Mouse (Mus musculus): ENCODE results near the gene Ophn1. TPM values are rescaled to one million over a fixed set of nuclear protein-coding genes. Genes with fewer than 3 reads are reported as not detected.
A peak's percentile ranks its signal among the peaks of the same experiment; 100 is the strongest.

Gene Ophn1
- polyA plus RNA-seq (2015; fragmentation: Nextera tagmentation; extraction: Ambion mirVana), result 44.0 and 45.8 TPM in 2 replicates

DNA sequence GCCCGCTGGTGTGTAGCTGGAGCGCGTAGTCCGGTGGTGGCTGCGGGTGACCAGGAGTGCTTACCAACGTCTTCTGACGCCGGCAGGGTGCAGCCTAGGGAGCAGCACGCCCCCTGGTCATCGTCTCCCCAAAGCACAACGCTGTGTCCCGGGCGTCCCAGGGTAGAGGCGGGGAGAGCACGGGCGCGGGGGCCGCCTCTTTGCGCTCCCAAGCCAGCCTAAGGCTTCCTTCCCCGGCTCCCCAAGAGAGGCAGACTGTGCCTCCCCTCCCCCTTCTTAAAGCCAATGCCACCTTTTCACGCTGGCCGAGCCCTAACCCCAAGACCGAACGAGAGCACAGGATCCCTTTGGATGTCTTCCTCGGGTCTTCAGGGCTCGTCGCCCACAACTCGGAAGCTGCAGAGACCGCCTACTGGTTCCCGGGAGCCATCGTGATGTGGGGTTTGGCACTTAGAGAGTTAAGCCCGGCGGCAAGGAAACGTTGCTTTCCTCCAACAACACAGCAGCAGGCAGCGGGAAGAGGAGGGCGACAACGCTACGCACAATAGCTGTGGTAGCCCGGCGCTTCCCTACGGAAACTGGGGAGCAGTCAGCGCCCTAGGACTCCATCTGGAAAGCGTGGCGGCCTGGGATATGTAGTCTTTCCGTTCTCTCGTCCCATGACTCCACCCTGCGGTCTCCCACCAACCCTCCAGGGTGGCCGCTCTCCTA, at the start of gene Ophn1:
TSS of gene Ophn1 (minus strand) at position 620 of the 711 bp plus-strand sequence.
- peak within 1 kb of the TSS; percentile 59 for H3K4me2 ChIP-seq
- H3K27me3 ChIP-seq, result 0 out of 2 replicates have a peak, but pooled peaks cover 5% of the 10 kb centered on the region
- H3K9ac ChIP-seq, result peak within 1 kb of the TSS; percentile 75
- ATAC-seq (ENCODE audit: low FRiP score), result peak; percentile 96
- peak within 1 kb of the TSS; percentile 90 for H3K27ac ChIP-seq
- H3K36me3 ChIP-seq, result no peaks in the 10 kb centered on the region
- peaks cover 18% of the 10 kb centered on the region for H3K4me1 ChIP-seq (replicated peaks)
- no peaks in the 10 kb centered on the region for H3K9me3 ChIP-seq
- peak within 1 kb of the TSS; percentile 55 for H3K4me3 ChIP-seq
- WGBS, result 17% methylated on average over 48 of the region's 48 CpGs

DNA sequence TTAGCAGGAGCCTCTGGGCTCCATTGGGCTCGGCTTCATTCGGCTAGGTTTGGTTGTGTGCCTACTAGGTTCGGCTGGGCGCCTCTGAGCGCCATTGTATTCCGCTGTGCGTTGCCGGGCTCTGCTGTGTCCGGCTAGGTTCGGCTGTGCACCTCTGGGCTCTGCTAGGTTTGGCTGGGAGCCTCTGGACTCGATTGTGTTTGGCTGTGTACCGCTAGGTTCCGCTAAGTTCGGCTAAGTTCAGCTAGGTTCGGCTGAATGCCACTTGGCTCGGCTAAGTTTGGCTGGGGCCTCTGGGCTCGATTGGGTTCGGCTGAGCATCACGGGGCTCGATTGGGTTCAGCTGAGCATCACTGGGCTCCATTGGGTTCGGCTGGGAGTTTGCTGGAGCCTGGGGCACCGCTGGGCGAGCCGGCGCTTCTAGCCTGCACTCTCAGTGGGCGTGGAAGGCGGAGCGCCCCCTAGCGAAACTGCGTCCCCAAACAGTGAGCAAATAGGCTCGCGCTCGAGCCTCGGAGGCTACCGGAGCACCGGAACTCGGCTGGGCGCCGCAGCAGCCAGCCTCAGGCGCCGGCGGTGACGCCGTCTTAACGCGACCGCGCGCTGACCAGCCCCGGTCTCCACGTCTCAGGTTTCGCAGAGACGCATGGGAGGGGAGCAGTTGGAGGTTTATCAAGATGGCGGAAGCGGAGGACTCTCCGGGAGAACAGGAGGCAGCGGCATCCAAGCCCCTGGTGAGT, 46.9 kb upstream of the Ophn1 start:
- H3K4me3 ChIP-seq, result peak overlapping the region; percentile 61
- ATAC-seq (ENCODE audit: low FRiP score), result peak; percentile 87
- 0 out of 2 replicates have a peak, but pooled peaks cover 5% of the 10 kb centered on the region for H3K36me3 ChIP-seq
- H3K9ac ChIP-seq, result peak overlapping the region; percentile 77
- 23% methylated on average over 57 of the region's 57 CpGs for WGBS
- H3K4me1 ChIP-seq (replicated peaks), result peaks cover 10% of the 10 kb centered on the region
- H3K4me2 ChIP-seq, result peak overlapping the region; percentile 58
- no peaks in the 10 kb centered on the region for H3K9me3 ChIP-seq
- H3K27me3 ChIP-seq, result no peaks in the 10 kb centered on the region
- peak overlapping the region; percentile 94 for H3K27ac ChIP-seq

DNA sequence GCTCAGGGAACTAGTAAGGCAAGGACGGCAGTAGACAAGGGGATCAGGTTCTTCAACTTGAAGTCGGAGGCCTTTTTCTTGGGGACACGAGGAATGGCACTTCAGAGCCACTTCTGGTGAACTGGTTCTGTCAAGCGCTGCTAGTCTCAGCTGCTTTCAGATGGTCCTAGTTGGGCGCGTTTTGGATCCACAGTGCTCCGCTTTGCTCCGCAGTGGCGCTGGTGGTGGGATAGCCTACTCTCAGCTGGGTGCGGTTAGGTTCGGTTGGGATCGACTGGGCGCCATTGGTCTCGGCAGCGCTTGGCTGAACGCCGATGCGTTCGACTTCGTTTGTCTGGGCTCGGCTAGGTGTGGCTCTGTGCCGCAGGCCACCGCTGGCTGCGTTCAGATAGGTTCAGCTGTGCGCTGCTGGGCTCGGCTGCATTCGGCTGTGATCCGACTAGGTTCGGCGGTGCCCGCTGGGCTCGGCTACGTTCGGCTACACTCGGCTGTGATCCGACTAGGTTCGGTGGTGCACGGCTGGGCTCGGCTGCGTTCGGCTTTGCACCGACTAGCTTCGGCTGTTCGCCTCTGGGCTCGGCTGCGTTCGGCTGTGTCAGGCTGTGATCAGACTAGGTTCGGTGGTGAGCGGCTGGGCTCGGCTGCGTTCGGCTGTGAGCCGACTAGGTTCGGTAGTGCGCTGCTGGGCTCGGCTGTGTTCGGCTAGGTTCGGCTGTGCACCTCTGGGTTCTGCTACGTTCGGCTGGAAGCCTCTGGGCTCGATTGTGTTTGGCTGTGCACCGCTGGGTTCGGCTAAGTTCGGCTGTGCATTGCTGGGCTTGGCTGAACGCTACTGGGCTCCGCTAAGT, 46.1 kb upstream of the Ophn1 start:
- Histone ChIP-seq H3K4me2 (peak overlapping the region; percentile 52), H3K9me3 (no peaks in the 10 kb centered on the region), H3K4me3 (peak overlapping the region; percentile 61), H3K9ac (peak overlapping the region; percentile 77), H3K4me1 (replicated peaks) (peaks cover 10% of the 10 kb centered on the region), H3K27ac (peak overlapping the region; percentile 94), H3K36me3 (0 out of 2 replicates have a peak, but pooled peaks cover under 1% of the 10 kb centered on the region), H3K27me3 (no peaks in the 10 kb centered on the region)
- 19% methylated on average over 65 of the region's 66 CpGs for WGBS
- ATAC-seq (ENCODE audit: low FRiP score), result peak; percentile 97

DNA sequence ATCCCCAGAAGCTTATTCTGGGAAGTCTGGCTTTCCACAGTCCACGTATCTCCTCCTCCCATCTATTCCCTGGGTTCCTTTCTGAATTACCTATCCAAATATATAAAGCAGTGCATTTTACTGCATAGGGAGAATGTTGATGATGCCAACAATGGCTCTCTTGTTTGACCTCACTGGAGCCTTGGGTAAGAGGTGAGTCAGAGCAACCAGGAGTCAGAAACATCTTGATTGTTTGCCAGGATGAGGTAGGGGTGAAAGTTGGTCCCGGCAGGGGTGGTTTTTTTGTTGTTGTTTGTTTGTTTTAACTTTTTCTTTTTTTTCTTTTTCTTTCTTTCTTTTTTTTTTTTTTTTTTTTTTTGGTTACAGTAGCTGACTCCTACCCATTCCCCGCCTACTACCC, 45.3 kb upstream of the Ophn1 start, which contains the start of gene Yipf6:
TSS of gene Yipf6 (plus strand) at position 216 of the 400 bp plus-strand sequence.
- no peak for ATAC-seq (ENCODE audit: low FRiP score)

DNA sequence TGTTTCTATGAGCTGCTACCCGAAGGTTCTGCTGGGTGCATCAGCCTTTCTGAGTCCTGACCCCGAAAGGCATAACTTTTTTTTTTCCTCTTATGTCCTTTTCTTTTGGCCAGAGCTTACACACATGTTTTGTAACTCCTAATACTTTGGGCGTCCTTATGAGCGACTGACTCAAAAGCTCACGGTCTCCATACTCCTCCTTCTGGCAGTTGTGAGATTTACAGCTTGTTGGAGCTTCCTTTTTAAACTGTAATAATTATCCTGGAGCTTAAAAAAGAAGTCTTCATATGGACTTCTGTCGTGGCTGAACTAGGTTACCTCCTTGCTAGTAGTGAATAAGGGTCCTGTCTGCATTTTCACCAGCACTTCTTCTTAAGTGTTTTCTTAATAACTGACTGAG, 28.6 kb upstream of the Ophn1 start:
- no peak overlapping the region for H3K4me3 ChIP-seq
- WGBS, result 25% methylated on average over 6 of the region's 6 CpGs
- no peak for ATAC-seq (ENCODE audit: low FRiP score)
- no peaks in the 10 kb centered on the region for H3K4me1 ChIP-seq (replicated peaks)
- H3K9ac ChIP-seq, result no peak overlapping the region
- H3K36me3 ChIP-seq, result no peaks in the 10 kb centered on the region
- no peak overlapping the region for H3K27ac ChIP-seq
- no peaks in the 10 kb centered on the region for H3K9me3 ChIP-seq
- H3K4me2 ChIP-seq, result no peak overlapping the region
- H3K27me3 ChIP-seq, result no peaks in the 10 kb centered on the region

More for the DNA sequence above, 45.3 kb upstream of the Ophn1 start, which contains the start of gene Yipf6:
- 77% methylated on average over 3 of the region's 3 CpGs for WGBS
- Histone ChIP-seq H3K4me3 (peak within 1 kb of the TSS; percentile 61), H3K9ac (peak within 1 kb of the TSS; percentile 77), H3K27me3 (no peaks in the 10 kb centered on the region), H3K4me2 (peak within 1 kb of the TSS; percentile 52), H3K27ac (peak within 1 kb of the TSS; percentile 94), H3K4me1 (replicated peaks) (peaks cover 10% of the 10 kb centered on the region), H3K9me3 (no peaks in the 10 kb centered on the region), H3K36me3 (no peaks in the 10 kb centered on the region)

DNA sequence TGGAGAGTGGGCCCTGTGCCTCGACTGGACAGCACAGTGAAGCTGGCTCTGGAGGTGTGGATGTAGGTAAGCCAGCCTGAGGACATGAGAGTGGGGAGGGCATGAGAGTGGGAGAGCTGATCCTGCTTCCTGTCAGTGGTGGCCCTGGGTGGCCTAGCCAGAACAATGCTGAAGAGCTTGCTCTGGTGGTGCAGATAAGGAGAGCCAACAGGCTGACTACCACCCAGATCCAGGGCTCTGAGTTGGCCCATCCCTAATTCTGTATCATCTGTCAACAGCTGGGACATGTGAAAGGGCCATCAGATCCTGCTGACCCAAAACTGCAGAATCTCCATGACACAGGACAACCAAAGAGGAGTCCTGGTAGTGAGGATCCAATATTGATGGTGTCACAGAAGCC, 18.1 kb upstream of the Ophn1 start:
- no peak overlapping the region for H3K27ac ChIP-seq
- no peak overlapping the region for H3K4me3 ChIP-seq
- no peak overlapping the region for H3K4me2 ChIP-seq
- H3K27me3 ChIP-seq, result no peaks in the 10 kb centered on the region
- WGBS, result 78% methylated on average over 1 of the region's 1 CpGs
- no peaks in the 10 kb centered on the region for H3K9me3 ChIP-seq
- no peak overlapping the region for H3K9ac ChIP-seq
- no peak for ATAC-seq (ENCODE audit: low FRiP score)
- no peaks in the 10 kb centered on the region for H3K36me3 ChIP-seq
- no peaks in the 10 kb centered on the region for H3K4me1 ChIP-seq (replicated peaks)

DNA sequence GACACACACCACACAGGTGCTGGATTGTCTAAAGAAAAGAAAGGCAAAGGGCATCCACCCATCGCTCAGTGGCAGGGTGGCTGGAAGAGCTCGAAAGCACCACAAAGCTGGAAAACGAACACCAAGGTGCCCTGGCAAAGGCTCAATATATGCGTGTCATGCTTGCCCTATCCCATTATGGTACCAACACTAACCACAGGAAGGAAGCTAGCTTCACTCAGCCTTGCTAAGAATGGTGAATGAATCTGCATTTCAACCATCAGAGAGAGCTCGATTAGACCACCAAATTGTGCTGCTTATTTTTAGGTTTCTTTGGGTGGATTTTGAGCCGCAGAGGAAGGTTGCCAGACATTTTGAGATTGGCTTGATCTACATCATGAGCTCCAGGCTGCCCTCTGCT, 13.4 kb upstream of the Ophn1 start:
- Histone ChIP-seq H3K36me3 (no peaks in the 10 kb centered on the region), H3K4me2 (no peak overlapping the region), H3K9ac (no peak overlapping the region), H3K27ac (no peak overlapping the region), H3K9me3 (no peaks in the 10 kb centered on the region), H3K4me3 (no peak overlapping the region), H3K4me1 (replicated peaks) (no peaks in the 10 kb centered on the region), H3K27me3 (no peaks in the 10 kb centered on the region)
- 88% methylated on average over 6 of the region's 6 CpGs for WGBS
- ATAC-seq (ENCODE audit: low FRiP score), result no peak

DNA sequence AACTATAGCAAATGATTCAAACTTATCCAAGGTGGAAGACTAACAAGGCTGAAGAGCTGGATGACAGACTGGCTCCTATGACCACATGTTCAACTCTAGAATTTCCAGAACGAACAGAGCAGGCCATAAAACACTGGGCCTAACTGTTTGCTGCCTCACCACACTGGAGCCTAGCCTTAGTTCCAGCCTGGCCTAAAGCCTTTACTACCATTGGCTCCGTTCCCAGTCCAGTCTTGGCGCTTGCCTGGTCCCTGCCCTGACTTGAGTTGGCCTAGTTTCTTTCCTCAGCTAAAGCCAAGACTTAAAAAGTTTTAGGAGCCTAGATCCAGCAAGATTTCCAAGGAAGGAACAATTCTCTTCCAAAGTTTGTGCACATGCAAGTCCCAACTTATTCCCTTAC, 7.5 kb upstream of the Ophn1 start:
- WGBS, result 81% methylated on average over 3 of the region's 3 CpGs
- Histone ChIP-seq H3K27ac (no peak overlapping the region), H3K9me3 (no peaks in the 10 kb centered on the region), H3K4me2 (no peak overlapping the region), H3K9ac (no peak overlapping the region), H3K36me3 (no peaks in the 10 kb centered on the region), H3K4me1 (replicated peaks) (no peaks in the 10 kb centered on the region), H3K27me3 (no peaks in the 10 kb centered on the region), H3K4me3 (no peak overlapping the region)
- no peak for ATAC-seq (ENCODE audit: low FRiP score)

DNA sequence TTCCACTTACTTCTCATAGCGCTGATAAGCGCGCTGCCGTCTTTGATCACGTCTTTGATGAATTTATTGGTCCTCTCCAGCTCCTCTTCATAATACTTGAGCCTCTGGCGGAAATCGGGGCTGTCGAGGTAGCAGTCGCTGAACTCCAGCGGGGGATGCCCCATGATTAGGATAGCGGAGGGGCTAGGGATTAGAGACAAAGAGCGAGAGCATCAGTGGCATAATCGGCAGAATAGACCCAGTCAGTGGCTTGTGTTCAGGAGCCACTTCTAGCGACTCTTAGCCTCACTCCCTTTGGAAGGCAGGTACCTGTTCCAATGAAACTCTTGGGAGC, 786 bp downstream of the Ophn1 start:
- Histone ChIP-seq H3K27ac (peak overlapping the region; percentile 90), H3K36me3 (no peaks in the 10 kb centered on the region), H3K27me3 (0 out of 2 replicates have a peak, but pooled peaks cover 5% of the 10 kb centered on the region), H3K4me2 (peak overlapping the region; percentile 59), H3K4me1 (replicated peaks) (peaks cover 18% of the 10 kb centered on the region), H3K9me3 (no peaks in the 10 kb centered on the region), H3K9ac (peak overlapping the region; percentile 75), H3K4me3 (peak overlapping the region; percentile 55)
- 12% methylated on average over 14 of the region's 14 CpGs for WGBS
- peak; percentile 49; the same call in 1 of the 2 replicates for ATAC-seq (ENCODE audit: low FRiP score)

DNA sequence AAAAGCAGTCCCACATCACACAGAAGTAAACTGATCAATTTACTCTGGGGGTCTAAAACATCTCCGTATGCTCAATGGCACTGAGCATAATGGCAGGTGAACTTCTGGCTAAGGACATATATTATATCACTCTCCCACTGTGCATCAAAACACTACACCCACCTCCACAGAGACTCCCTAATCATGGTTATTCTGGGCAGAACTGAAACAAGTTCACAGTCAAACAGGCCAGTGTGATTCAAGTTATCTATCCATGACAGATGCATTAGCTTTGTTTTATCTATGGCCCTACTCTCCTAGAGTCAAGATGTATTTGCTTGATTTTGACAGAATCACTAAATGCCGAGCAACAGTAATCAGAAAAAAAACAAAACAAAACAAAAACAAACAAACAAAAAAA, 8.8 kb downstream of the Ophn1 start:
- no peak overlapping the region for H3K4me3 ChIP-seq
- no peaks in the 10 kb centered on the region for H3K36me3 ChIP-seq
- no peak overlapping the region for H3K27ac ChIP-seq
- no peak overlapping the region for H3K4me2 ChIP-seq
- H3K9ac ChIP-seq, result no peak overlapping the region
- no peaks in the 10 kb centered on the region for H3K9me3 ChIP-seq
- no peaks in the 10 kb centered on the region for H3K27me3 ChIP-seq
- no peaks in the 10 kb centered on the region for H3K4me1 ChIP-seq (replicated peaks)
- ATAC-seq (ENCODE audit: low FRiP score), result no peak
- 89% methylated on average over 2 of the region's 2 CpGs for WGBS

DNA sequence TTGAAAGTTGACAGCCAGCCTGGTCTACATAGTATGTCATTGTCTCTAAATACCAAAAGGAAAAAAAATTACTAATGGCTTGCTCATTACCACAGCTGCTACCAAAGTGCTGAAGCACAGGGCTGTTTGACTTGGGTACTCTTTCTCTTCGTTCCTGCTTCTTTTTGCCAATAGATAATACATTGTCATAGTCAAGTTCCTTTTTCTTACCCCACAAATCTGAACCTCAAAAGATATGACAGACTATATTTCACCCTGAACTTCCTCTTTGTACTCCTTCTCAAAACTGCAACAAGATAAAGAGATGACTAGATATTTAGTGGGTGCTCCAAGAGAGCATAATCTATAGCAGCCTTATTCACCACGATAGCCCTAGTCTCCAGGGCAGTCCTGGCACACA, 9.7 kb downstream of the Ophn1 start:
- Histone ChIP-seq H3K4me1 (replicated peaks) (no peaks in the 10 kb centered on the region), H3K36me3 (no peaks in the 10 kb centered on the region), H3K27ac (no peak overlapping the region), H3K27me3 (no peaks in the 10 kb centered on the region), H3K4me3 (no peak overlapping the region), H3K4me2 (no peak overlapping the region), H3K9ac (no peak overlapping the region), H3K9me3 (no peaks in the 10 kb centered on the region)
- no peak for ATAC-seq (ENCODE audit: low FRiP score)
- 88% methylated on average over 2 of the region's 2 CpGs for WGBS

DNA sequence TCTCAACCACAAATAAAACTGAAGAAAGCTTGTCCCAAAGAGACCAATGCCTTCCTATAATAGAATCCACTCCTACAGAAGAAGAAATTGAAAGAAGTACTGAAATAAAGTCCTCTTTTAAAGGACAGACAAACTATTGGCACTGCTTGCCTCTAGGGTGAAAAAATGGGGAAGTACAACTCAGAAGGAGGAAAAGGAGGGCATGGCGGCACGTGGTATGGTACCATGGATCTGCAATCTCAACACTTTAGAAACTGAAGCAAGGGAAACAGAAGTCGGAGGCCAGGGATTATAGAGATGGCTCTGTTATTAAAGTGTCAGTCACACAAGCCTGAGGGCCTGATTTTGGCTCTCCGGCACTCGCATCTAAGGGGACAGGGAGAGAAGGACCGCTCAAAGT, 10.5 kb downstream of the Ophn1 start:
- H3K9me3 ChIP-seq, result no peaks in the 10 kb centered on the region
- H3K4me1 ChIP-seq (replicated peaks), result peaks cover 2% of the 10 kb centered on the region; the same call in 1 of the 2 replicates
- 92% methylated on average over 6 of the region's 6 CpGs for WGBS
- H3K4me2 ChIP-seq, result no peak overlapping the region
- no peaks in the 10 kb centered on the region for H3K27me3 ChIP-seq
- H3K9ac ChIP-seq, result no peak overlapping the region
- H3K4me3 ChIP-seq, result no peak overlapping the region
- no peaks in the 10 kb centered on the region for H3K36me3 ChIP-seq
- ATAC-seq (ENCODE audit: low FRiP score), result no peak
- H3K27ac ChIP-seq, result no peak overlapping the region
